Mouse (Mus musculus) brown adipose tissue, adult 24 weeks (tissue): ENCODE measurements around the gene Commd1. TPM values are rescaled to one million over a fixed set of nuclear protein-coding genes. Genes with fewer than 3 reads are reported as not detected.

Source experiments
- H3K27ac ChIP-seq: fragments of 200-500 bp; replicated peaks from 2 replicates; pipeline ENCODE4 v1.5.1; 2012; ENCODE audit warnings: low read depth, mild to moderate bottlenecking, low read length
- H3K4me1 ChIP-seq: fragments of 200-500 bp; 2 replicates; pipeline ENCODE4 v1.6.1; 2012; ENCODE audit warnings: low read length, mixed read lengths; ENCODE audit not compliant: control insufficient read depth, insufficient read depth, insufficient read length
- H3K4me3 ChIP-seq: fragments of 200-500 bp; 2 replicates; pipeline ENCODE4 v1.5.1; 2012; ENCODE audit warnings: low read depth, mild to moderate bottlenecking, low read length, moderate library complexity; ENCODE audit not compliant: insufficient read depth
- polyA plus RNA-seq: library from polyadenylated mRNA; stranded (reverse); fragments of >200 nt; gene quantifications from 2 replicates; pipeline ENCODE4 v1.2.4, GENCODE M21; 2012; ENCODE audit not compliant: missing spikeins, insufficient read depth, insufficient read length

Commd1 gene
- polyA plus RNA-seq, 1 experiment, result 196 TPM

- Histone ChIP-seq H3K27ac (peak overlapping the region; percentile 57), H3K4me3 (peak overlapping the region; percentile 86)
Measured at GRCm38 (mm10) chr11:22858441-22859300, 123.5 kb downstream of the Commd1 start.

GRCm38 (mm10) chr11:22857705-22858440 is 124.3 kb downstream of the Commd1 start:
- H3K4me3 ChIP-seq, result peak overlapping the region; percentile 86
- peaks cover 13% of the 10 kb centered on the region for H3K4me1 ChIP-seq
- H3K27ac ChIP-seq, result peak overlapping the region; percentile 57

More at GRCm38 (mm10) chr11:22858441-22859300, 123.5 kb downstream of the Commd1 start:
- peaks cover 7% of the 10 kb centered on the region for H3K4me1 ChIP-seq

- peak overlapping the region; percentile 86; the same call in 1 of the 2 replicates for H3K4me3 ChIP-seq
- peaks cover 20% of the 10 kb centered on the region for H3K4me1 ChIP-seq
- no peak overlapping the region for H3K27ac ChIP-seq
Measured at GRCm38 (mm10) chr11:22857106-22857704, 125.0 kb downstream of the Commd1 start.

GRCm38 (mm10) chr11:22856371-22856965 is 125.7 kb downstream of the Commd1 start:
- H3K4me3 ChIP-seq, result no peak overlapping the region
- H3K27ac ChIP-seq, result no peak overlapping the region
- H3K4me1 ChIP-seq, result peaks cover 24% of the 10 kb centered on the region

- H3K4me1 ChIP-seq, result peaks cover 31% of the 10 kb centered on the region
- H3K27ac ChIP-seq, result no peak overlapping the region
- H3K4me3 ChIP-seq, result no peak overlapping the region
Measured at GRCm38 (mm10) chr11:22854571-22854970, 127.6 kb downstream of the Commd1 start.

GRCm38 (mm10) chr11:22853477-22854157 is 128.6 kb downstream of the Commd1 start:
- Histone ChIP-seq H3K4me1 (peaks cover 33% of the 10 kb centered on the region), H3K4me3 (no peak overlapping the region), H3K27ac (0 out of 2 replicates have a peak overlapping the region, but pooled peaks have one; percentile 19)

- Histone ChIP-seq H3K27ac (peak overlapping the region; percentile 36; the same call in 1 of the 2 replicates), H3K4me1 (peaks cover 42% of the 10 kb centered on the region), H3K4me3 (no peak overlapping the region)
Measured at GRCm38 (mm10) chr11:22852510-22852909, 129.7 kb downstream of the Commd1 start.

- Histone ChIP-seq H3K4me1 (peaks cover 50% of the 10 kb centered on the region), H3K4me3 (no peak overlapping the region), H3K27ac (no peak overlapping the region)
Measured at GRCm38 (mm10) chr11:22851416-22851815, 130.8 kb downstream of the Commd1 start.

GRCm38 (mm10) chr11:22850077-22850476 is 132.1 kb downstream of the Commd1 start:
- Histone ChIP-seq H3K4me1 (peaks cover 59% of the 10 kb centered on the region), H3K4me3 (no peak overlapping the region), H3K27ac (peak overlapping the region; percentile 46)

GRCm38 (mm10) chr11:22848649-22849195 is 133.5 kb downstream of the Commd1 start:
- Histone ChIP-seq H3K4me1 (peaks cover 64% of the 10 kb centered on the region), H3K27ac (peak overlapping the region; percentile 5; the same call in 1 of the 2 replicates), H3K4me3 (no peak overlapping the region)

GRCm38 (mm10) chr11:22847732-22848648 is 134.2 kb downstream of the Commd1 start:
- peaks cover 66% of the 10 kb centered on the region for H3K4me1 ChIP-seq
- no peak overlapping the region for H3K4me3 ChIP-seq
- H3K27ac ChIP-seq, result peak overlapping the region; percentile 40

- peaks cover 64% of the 10 kb centered on the region for H3K4me1 ChIP-seq
- H3K4me3 ChIP-seq, result no peak overlapping the region
- peak overlapping the region; percentile 31; the same call in 1 of the 2 replicates for H3K27ac ChIP-seq
Measured at GRCm38 (mm10) chr11:22846960-22847731, 135.0 kb downstream of the Commd1 start.
